Mouse (Mus musculus) kidney, embryonic 15.5 days (tissue): ENCODE measurements around the gene Fam19a3. TPM values are rescaled to one million over a fixed set of nuclear protein-coding genes. Genes with fewer than 3 reads are reported as not detected.
"Not testable (repeated sequence)": the region's sequence is repeated elsewhere in the genome, so short reads cannot be mapped to it uniquely, and the experiment has no call there.

Experiments used
- ATAC-seq: fragments of 200-750 bp; cut with Nextera tagmentation; replicated peaks from 2 replicates; pipeline ENCODE4 v1.8.0; 2017; ENCODE audit warnings: moderate TSS enrichment; ENCODE audit not compliant: low FRiP score
- H3K27ac ChIP-seq: fragments of 300-500 bp; sonication (generic); 2 replicates; pipeline ENCODE4 v1.5.1; 2015; ENCODE audit warnings: mild to moderate bottlenecking, inconsistent platforms
- H3K27me3 ChIP-seq: fragments of 300-500 bp; sonication (generic); 2 replicates; pipeline ENCODE4 v1.6.1; 2015; ENCODE audit warnings: inconsistent platforms
- H3K36me3 ChIP-seq: fragments of 300-500 bp; sonication (generic); 2 replicates; pipeline ENCODE4 v1.6.1; 2015; ENCODE audit warnings: inconsistent platforms
- H3K4me1 ChIP-seq: fragments of 300-500 bp; sonication (generic); 2 replicates; pipeline ENCODE4 v1.6.1; 2015; ENCODE audit warnings: inconsistent platforms
- H3K4me2 ChIP-seq: fragments of 300-500 bp; sonication (generic); 2 replicates; pipeline ENCODE4 v1.6.1; 2015; ENCODE audit warnings: moderate library complexity, mild to moderate bottlenecking, inconsistent platforms
- H3K4me3 ChIP-seq: fragments of 300-500 bp; sonication (generic); replicated peaks from 2 replicates; pipeline ENCODE4 v1.5.1; 2015; ENCODE audit warnings: mild to moderate bottlenecking, inconsistent platforms
- H3K9ac ChIP-seq: fragments of 300-500 bp; sonication (generic); 2 replicates; pipeline ENCODE4 v1.6.1; 2015; ENCODE audit warnings: mild to moderate bottlenecking, inconsistent platforms
- H3K9me3 ChIP-seq: fragments of 300-500 bp; sonication (generic); replicated peaks from 2 replicates; pipeline ENCODE4 v1.6.1; 2016; ENCODE audit warnings: inconsistent platforms
- WGBS: fragments of 180-500 bp; shearing (Covaris S2); methylation state at CpG from one replicate; pipeline ENCODE4 v1.1.7; 2015; ENCODE audit warnings: mixed read lengths; 5-methylcytosine and 5-hydroxymethylcytosine counted together
- polyA plus RNA-seq: library from polyadenylated mRNA; unstranded; fragments of >200 nt; fragmentation: Nextera tagmentation; extraction: Ambion mirVana; gene quantifications from 2 replicates; pipeline ENCODE4 v1.2.1, GENCODE M21; 2015

The Fam19a3 gene
- polyA plus RNA-seq = 0.06 and 0.10 TPM in 2 replicates

DNA sequence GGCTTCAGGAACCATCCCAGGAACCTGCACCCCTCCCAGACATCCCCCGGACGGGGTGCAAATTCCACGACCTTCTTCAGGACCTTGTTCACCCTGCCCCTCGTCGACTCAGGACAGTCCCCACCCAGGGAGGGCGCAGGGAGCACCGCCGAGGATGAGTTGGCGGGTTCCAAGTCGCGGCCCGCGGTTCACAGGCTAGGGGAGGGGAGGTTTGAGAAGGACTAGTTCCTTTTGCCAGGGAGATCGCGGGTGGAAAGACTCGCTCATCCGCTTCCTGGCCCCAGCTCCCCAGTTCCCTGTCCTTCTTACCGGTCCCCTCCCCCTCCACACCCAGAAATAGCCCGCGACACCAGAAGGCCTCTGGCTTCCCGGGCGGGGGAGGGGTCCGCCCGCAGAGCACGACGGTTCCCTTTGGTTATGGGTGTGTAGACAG is at the start of gene Fam19a3:
Gene Fam19a3 (minus strand): TSS at position 370 of the 433 bp plus-strand sequence.
- under 1% methylated on average over 26 of the region's 26 CpGs for WGBS
- Histone ChIP-seq H3K9me3 (no peaks in the 10 kb centered on the region), H3K36me3 (no peaks in the 10 kb centered on the region), H3K27me3 (peaks cover 84% of the 10 kb centered on the region), H3K4me3 (peak within 1 kb of the TSS; percentile 57), H3K4me1 (peaks cover 42% of the 10 kb centered on the region), H3K4me2 (peak within 1 kb of the TSS; percentile 98), H3K9ac (peak within 1 kb of the TSS; percentile 53), H3K27ac (peak within 1 kb of the TSS; percentile 33; the same call in 1 of the 2 replicates)
- ATAC-seq = peak; percentile 17

DNA sequence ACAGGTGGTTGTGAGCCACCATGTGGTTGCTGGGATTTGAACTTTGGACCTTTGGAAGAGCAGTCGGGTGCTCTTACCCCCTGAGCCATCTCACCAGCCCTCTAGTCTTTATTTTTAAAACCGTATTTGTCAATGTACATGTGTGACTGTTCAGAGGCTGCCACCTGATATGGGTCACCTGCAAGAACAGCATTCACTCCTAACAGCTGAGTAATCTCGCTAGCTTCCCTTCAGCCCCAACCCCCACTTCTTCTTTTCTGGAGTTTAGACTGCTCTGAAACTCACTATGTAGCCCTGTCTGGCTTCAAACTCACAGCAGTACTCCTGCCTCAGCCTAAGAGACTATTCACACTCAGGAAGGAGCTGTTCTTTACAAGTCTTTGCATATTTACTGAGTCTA is 40.8 kb upstream of the Fam19a3 start:
- H3K4me2 ChIP-seq = no peak overlapping the region

DNA sequence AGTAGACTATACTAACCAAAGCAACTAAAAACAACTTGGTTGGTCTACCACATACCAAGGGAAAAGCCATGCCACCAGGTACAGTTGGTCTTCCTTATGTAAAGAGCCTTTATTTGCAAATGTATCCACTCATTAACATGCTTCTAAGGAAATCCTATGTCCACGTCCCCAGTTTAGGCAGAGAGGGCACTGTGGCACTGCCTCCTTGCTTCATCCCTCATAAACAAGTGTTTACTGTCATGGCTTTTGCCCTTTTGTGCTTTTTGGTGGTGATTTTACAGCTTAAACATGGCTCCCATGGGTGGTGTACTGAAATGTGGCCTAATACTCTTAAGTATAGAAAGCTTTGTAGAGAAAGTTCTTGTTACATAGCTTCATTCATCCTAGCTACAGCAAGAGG is 38.8 kb upstream of the Fam19a3 start:
- no peak for ATAC-seq
- no peaks in the 10 kb centered on the region for H3K27me3 ChIP-seq
- no peak overlapping the region for H3K4me3 ChIP-seq
- H3K9ac ChIP-seq = no peak overlapping the region
- H3K4me1 ChIP-seq = peaks cover 19% of the 10 kb centered on the region
- H3K36me3 ChIP-seq = peaks cover 29% of the 10 kb centered on the region
- no peak overlapping the region for H3K4me2 ChIP-seq
- H3K27ac ChIP-seq = 0 out of 2 replicates have a peak overlapping the region, but pooled peaks have one; percentile 28
- H3K9me3 ChIP-seq = no peaks in the 10 kb centered on the region
- WGBS = 44% methylated on average over 1 of the region's 1 CpGs

More for the DNA sequence above, 40.8 kb upstream of the Fam19a3 start:
- peaks cover 48% of the 10 kb centered on the region for H3K36me3 ChIP-seq
- no peak overlapping the region for H3K4me3 ChIP-seq
- no peak overlapping the region for H3K9ac ChIP-seq
- H3K9me3 ChIP-seq = no peaks in the 10 kb centered on the region
- peaks cover 9% of the 10 kb centered on the region for H3K4me1 ChIP-seq
- no peak for ATAC-seq
- no peak overlapping the region for H3K27ac ChIP-seq
- no peaks in the 10 kb centered on the region for H3K27me3 ChIP-seq
- WGBS = 80% methylated on average over 3 of the region's 3 CpGs

DNA sequence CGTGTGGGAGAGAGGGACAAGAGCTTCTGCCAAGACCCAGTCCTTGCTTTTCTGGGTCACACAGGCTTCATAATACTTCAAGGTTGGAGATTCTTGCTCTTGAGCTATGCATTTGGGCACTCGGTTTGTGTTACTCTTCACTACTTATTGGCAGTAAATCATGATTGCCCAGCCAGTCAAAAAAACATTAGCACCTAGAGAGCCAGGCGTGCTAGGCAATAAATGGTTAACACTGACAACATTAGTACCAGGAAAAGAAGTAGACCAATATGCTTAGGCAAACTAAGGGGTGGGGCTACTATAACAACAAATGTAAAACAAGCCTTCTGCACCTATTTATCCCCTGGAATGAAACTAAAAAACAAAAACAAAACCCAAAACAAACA is 37.1 kb upstream of the Fam19a3 start:
- 1% methylated on average over 3 of the region's 3 CpGs for WGBS
- no peak; the same call in 1 of the 2 replicates for ATAC-seq

DNA sequence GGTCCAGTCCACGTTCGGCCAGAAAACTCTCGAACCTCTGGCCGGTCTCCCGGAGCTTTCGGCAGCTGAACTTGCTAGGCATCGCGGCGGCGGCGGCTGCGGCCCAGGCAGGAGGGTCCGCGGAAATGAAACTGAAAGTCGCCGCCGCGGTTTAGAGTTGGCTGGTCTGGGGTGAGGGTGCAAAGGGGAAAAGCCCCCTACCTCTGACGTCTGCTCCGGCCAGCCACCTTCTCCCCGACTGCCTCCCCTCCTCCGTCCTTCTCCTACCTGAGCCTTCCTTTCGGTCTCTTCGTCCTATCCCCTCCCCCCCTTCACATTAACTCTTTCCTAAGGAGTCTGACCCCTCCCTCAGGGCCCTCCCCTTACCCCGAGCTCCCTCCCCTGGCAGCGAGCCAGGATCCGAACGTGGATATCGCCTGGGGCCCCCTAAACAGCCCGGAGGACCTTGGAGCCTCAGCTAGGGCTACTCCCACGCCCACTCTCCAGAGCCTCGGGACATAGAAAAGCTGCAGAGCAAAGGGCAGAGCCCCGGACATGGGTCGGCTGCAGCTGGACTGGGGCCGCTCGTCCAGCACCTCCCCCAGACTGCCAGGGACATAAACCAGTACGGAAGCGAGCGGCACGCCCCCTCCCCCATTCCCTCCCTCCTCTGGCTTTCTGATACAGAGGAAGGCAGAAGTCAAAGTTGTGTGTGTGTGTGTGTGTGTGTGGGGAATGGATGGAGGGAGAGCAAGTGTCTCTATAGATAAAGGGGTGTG is 36.5 kb upstream of the Fam19a3 start, which contains the start of gene Mov10:
Gene Mov10 (minus strand): TSS at position 573 of the 758 bp plus-strand sequence.
- peak; percentile 95 for ATAC-seq
- peak within 1 kb of the TSS; percentile 69 for H3K4me2 ChIP-seq
- H3K4me1 ChIP-seq = peaks cover 20% of the 10 kb centered on the region
- H3K4me3 ChIP-seq = peak within 1 kb of the TSS; percentile 92
- H3K27ac ChIP-seq = peak within 1 kb of the TSS; percentile 97
- H3K36me3 ChIP-seq = peaks cover 31% of the 10 kb centered on the region
- no peaks in the 10 kb centered on the region for H3K27me3 ChIP-seq
- WGBS = under 1% methylated on average over 40 of the region's 40 CpGs
- H3K9me3 ChIP-seq = no peaks in the 10 kb centered on the region
- peak within 1 kb of the TSS; percentile 90 for H3K9ac ChIP-seq

More for the DNA sequence above, 37.1 kb upstream of the Fam19a3 start:
- Histone ChIP-seq H3K36me3 (peaks cover 28% of the 10 kb centered on the region), H3K4me2 (peak overlapping the region; percentile 69), H3K9me3 (no peaks in the 10 kb centered on the region), H3K9ac (peak overlapping the region; percentile 90; the same call in 1 of the 2 replicates), H3K4me1 (peaks cover 20% of the 10 kb centered on the region), H3K27me3 (no peaks in the 10 kb centered on the region), H3K27ac (peak overlapping the region; percentile 97), H3K4me3 (peak overlapping the region; percentile 92)

DNA sequence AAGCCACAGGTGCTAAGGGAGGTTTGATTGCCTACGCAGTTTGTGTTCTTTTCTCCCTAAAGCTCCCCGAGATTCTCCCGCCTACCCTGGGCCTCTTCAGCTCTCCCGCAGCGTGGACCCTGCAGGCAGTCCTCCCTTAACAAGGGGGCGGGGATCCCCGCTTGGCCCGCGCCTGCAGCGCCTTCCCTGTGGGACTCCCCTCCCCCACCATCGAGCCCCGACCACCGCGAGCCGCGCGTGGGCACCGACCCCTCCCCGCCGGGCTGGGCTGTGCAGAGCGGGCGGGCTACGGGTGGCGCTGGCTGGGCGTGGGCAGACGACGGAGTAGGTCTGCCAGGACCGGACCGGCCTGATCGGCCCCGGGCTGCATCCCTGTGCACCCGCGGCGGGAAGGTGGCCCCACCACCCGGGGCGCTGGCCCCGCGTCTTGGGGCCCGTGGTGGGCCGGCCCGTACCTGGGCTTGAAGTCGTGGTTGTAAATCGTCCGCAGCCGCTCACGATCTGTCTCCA is 35.9 kb upstream of the Fam19a3 start:
- Histone ChIP-seq H3K36me3 (peaks cover 28% of the 10 kb centered on the region), H3K4me3 (peak overlapping the region; percentile 92), H3K9me3 (no peaks in the 10 kb centered on the region), H3K9ac (peak overlapping the region; percentile 90), H3K27me3 (no peaks in the 10 kb centered on the region), H3K27ac (peak overlapping the region; percentile 97), H3K4me1 (peaks cover 20% of the 10 kb centered on the region), H3K4me2 (peak overlapping the region; percentile 69)
- ATAC-seq = peak; percentile 73
- WGBS = under 1% methylated on average over 46 of the region's 46 CpGs

DNA sequence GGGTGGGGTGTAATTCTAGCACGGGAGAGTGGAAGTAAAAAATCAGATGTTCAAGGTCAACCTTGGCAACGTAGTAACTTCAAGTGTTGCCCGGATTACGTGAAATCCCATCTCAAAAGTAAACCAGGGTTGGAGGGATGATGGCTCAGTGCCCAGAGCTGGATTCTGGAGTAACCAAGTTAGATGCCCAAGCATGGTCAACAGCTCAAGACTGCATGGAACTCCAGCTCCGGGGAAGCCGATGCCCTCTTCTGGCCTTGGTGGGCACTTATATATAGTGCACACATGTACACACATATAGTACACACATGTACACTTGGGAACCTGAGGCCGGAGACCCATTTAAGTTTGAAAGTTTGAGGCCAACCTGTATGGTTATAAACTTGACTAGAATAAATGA is 34.5 kb upstream of the Fam19a3 start:
- Histone ChIP-seq H3K4me3 (no peak overlapping the region), H3K27me3 (no peaks in the 10 kb centered on the region), H3K9me3 (no peaks in the 10 kb centered on the region), H3K4me1 (peaks cover 30% of the 10 kb centered on the region), H3K9ac (no peak overlapping the region), H3K36me3 (peaks cover 16% of the 10 kb centered on the region), H3K27ac (no peak overlapping the region), H3K4me2 (no peak overlapping the region; the same call in 1 of the 2 replicates)
- 90% methylated on average over 7 of the region's 7 CpGs for WGBS
- no peak for ATAC-seq

DNA sequence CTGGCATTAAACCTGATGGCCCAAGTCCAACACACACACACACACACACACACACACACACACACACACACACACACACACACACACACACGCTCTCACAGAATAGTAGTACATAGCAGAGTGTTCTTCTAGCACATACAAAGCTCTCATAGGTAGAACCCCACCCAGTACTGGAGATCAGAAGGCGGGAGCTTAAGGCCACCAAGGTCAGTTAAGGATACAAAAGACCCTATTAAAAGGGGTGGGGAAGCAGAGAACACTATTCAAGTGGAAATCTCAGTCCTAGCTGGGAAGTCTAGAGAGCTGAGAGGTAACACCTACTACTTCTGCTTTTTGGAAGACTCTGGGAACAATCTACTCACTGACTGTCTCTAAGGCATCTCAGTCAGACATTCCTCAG is 33.7 kb upstream of the Fam19a3 start:
- Histone ChIP-seq H3K4me1 (peaks cover 30% of the 10 kb centered on the region), H3K9ac (no peak overlapping the region), H3K27ac (no peak overlapping the region), H3K4me3 (no peak overlapping the region), H3K9me3 (no peaks in the 10 kb centered on the region), H3K4me2 (no peak overlapping the region), H3K27me3 (no peaks in the 10 kb centered on the region), H3K36me3 (peaks cover 9% of the 10 kb centered on the region; the same call in 1 of the 2 replicates)
- no peak for ATAC-seq
- WGBS = 90% methylated on average over 2 of the region's 2 CpGs

DNA sequence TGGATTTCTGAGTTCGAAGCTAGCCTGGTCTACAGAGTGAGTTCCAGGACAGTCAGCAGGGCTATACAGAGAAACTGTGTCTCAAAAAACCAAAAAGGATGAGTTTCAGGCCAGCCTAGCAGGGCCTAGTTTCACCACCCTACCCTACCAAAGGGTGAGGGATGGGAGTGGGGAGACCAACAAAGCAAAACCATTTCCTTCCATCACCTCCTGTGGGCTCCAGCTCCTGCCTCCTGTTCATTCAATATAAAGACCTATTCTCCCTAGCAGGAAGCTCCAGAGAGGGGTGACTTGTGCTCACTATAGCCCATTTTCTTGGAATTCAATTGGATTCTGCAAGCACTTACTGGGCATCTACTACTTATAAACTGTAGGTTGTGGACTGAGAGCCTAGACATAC is 33.1 kb upstream of the Fam19a3 start:
- ATAC-seq = no peak
- H3K4me2 ChIP-seq = no peak overlapping the region
- no peak overlapping the region for H3K27ac ChIP-seq
- H3K4me1 ChIP-seq = peaks cover 30% of the 10 kb centered on the region
- H3K9me3 ChIP-seq = no peaks in the 10 kb centered on the region
- 97% methylated on average over 1 of the region's 1 CpGs for WGBS
- peaks cover 8% of the 10 kb centered on the region; the same call in 1 of the 2 replicates for H3K36me3 ChIP-seq
- no peak overlapping the region for H3K9ac ChIP-seq
- no peak overlapping the region for H3K4me3 ChIP-seq
- no peaks in the 10 kb centered on the region for H3K27me3 ChIP-seq

DNA sequence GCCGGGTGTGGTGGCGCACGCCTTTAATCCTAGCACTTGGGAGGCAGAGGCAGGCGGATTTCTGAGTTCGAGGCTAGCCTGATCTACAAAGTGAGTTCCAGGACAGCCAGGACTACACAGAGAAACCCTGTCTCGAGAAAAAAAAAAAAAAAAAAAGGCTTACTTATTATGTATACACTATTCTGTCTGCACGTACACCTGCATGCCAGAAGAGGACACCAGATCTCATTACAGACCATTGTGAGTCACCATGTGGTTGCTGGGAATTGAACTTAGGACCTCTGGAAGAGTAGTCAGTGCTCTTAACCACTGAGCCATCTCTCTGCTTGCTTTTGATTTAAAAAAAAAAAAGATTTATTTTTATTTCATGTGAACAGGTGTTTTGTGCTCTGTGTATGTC is 31.6 kb upstream of the Fam19a3 start:
- not testable (repeated sequence) for ATAC-seq, H3K36me3 ChIP-seq, H3K9me3 ChIP-seq, H3K4me2 ChIP-seq, H3K9ac ChIP-seq, H3K27ac ChIP-seq, H3K4me3 ChIP-seq, H3K27me3 ChIP-seq
- 87% methylated on average over 7 of the region's 7 CpGs for WGBS
- H3K4me1 ChIP-seq = peaks cover 20% of the 10 kb centered on the region

DNA sequence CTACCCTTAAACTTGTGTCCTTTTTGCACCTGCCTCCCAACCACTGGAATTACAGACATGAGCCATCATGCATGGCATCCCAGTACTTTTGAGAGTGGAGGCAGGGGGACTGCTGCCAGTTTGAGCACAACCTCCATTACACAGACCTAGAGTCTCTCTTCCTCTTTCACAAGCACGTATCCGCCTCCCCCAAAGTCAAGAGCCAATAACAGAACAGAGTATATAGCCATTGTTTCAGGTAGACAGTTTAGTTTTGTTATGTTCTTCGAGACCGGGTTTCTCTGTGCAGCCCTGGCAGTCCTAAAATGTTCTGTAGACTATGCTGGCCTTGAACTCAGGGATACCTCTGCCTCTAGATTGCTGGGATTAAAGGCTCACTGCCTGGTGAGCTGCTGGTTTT is 30.6 kb upstream of the Fam19a3 start:
- Histone ChIP-seq H3K4me3 (no peak overlapping the region), H3K27ac (no peak overlapping the region)
- no peak for ATAC-seq

DNA sequence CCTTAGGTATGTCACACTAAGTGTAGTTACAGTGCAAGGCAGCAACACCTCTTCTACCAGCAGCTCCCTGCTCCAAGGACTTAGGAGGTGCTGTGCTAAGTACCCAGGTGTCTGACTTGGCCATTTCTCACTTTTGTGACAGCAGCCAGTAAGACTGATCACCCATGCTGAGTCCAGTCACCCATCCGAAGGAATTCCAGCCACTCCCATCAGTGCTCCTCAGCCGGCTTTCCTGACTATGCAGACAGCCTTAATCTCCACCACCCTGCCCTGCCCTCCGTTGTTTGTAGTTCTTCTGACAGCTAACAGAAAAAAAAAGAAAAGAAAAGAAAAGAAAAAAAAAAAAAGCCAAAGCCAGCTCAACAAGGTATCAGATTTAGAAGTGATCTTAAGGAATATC is 30.1 kb upstream of the Fam19a3 start:
- no peak overlapping the region for H3K9ac ChIP-seq
- no peaks in the 10 kb centered on the region for H3K27me3 ChIP-seq
- H3K36me3 ChIP-seq = peaks cover 8% of the 10 kb centered on the region; the same call in 1 of the 2 replicates
- 29% methylated on average over 3 of the region's 3 CpGs for WGBS
- no peaks in the 10 kb centered on the region for H3K9me3 ChIP-seq
- peaks cover 15% of the 10 kb centered on the region for H3K4me1 ChIP-seq
- H3K27ac ChIP-seq = no peak overlapping the region
- H3K4me2 ChIP-seq = no peak overlapping the region
- H3K4me3 ChIP-seq = no peak overlapping the region
- ATAC-seq = no peak

More for the DNA sequence above, 30.6 kb upstream of the Fam19a3 start:
- no peak overlapping the region for H3K4me2 ChIP-seq
- no peaks in the 10 kb centered on the region for H3K27me3 ChIP-seq
- 91% methylated on average over 4 of the region's 4 CpGs for WGBS
- peaks cover 20% of the 10 kb centered on the region for H3K4me1 ChIP-seq
- no peaks in the 10 kb centered on the region for H3K9me3 ChIP-seq
- peaks cover 8% of the 10 kb centered on the region; the same call in 1 of the 2 replicates for H3K36me3 ChIP-seq
- H3K9ac ChIP-seq = no peak overlapping the region
